Mouse (Mus musculus): ENCODE measurements around the gene Stard7. TPM values are rescaled to one million over a fixed set of nuclear protein-coding genes. Genes with fewer than 3 reads are reported as not detected.

The Stard7 gene
- polyA plus RNA-seq, 1 experiment from 2014 or later = 94.5 TPM

GRCm38 (mm10) chr2:127310246-127310645 is 40.2 kb downstream of the Stard7 start:
- H3K4me3 ChIP-seq (ENCODE audit: low read depth, low read length) = no peak overlapping the region
- WGBS = 52% methylated on average over 2 of the region's 2 CpGs

GRCm38 (mm10) chr2:127310685-127311084 is 40.7 kb downstream of the Stard7 start:
- H3K9me3 ChIP-seq (ENCODE audit: control insufficient read depth, low read length) = no peaks in the 10 kb centered on the region
- H3K27ac ChIP-seq (ENCODE audit: low read depth) = no peak overlapping the region
- WGBS = 87% methylated on average over 7 of the region's 7 CpGs
- ATAC-seq (replicated peaks; ENCODE audit: low FRiP score, low TSS enrichment, low read depth) (no peak), DNase-seq (ENCODE audit: low spot score) (no peak)
- H3K4me1 ChIP-seq (replicated peaks; ENCODE audit: control insufficient read depth, insufficient read depth, low read length) = no peaks in the 10 kb centered on the region
- H3K9ac ChIP-seq (ENCODE audit: low read length) = no peak overlapping the region
- H3K4me2 ChIP-seq (ENCODE audit: low read length) = no peak overlapping the region
- no peak overlapping the region for H3K4me3 ChIP-seq (ENCODE audit: low read depth, low read length)
- H3K36me3 ChIP-seq (ENCODE audit: control insufficient read depth, insufficient read depth, low read length) = no peaks in the 10 kb centered on the region
- H3K27me3 ChIP-seq (replicated peaks; ENCODE audit: control insufficient read depth, insufficient read depth, low read length) = no peaks in the 10 kb centered on the region

More at GRCm38 (mm10) chr2:127310246-127310645, 40.2 kb downstream of the Stard7 start:
- no peaks in the 10 kb centered on the region for H3K9me3 ChIP-seq (ENCODE audit: control insufficient read depth, low read length)
- H3K9ac ChIP-seq (ENCODE audit: low read length) = no peak overlapping the region
- no peaks in the 10 kb centered on the region for H3K27me3 ChIP-seq (replicated peaks; ENCODE audit: control insufficient read depth, insufficient read depth, low read length)
- no peak overlapping the region for H3K27ac ChIP-seq (ENCODE audit: low read depth)
- ATAC-seq (replicated peaks; ENCODE audit: low FRiP score, low TSS enrichment, low read depth) = no peak
- DNase-seq (ENCODE audit: low spot score) = no peak
- no peak overlapping the region for H3K4me2 ChIP-seq (ENCODE audit: low read length)
- no peaks in the 10 kb centered on the region for H3K36me3 ChIP-seq (ENCODE audit: control insufficient read depth, insufficient read depth, low read length)
- no peaks in the 10 kb centered on the region for H3K4me1 ChIP-seq (replicated peaks; ENCODE audit: control insufficient read depth, insufficient read depth, low read length)

GRCm38 (mm10) chr2:127311193-127311592 is 41.2 kb downstream of the Stard7 start:
- Histone ChIP-seq H3K9ac (ENCODE audit: low read length) (no peak overlapping the region), H3K27me3 (replicated peaks; ENCODE audit: control insufficient read depth, insufficient read depth, low read length) (no peaks in the 10 kb centered on the region), H3K27ac (ENCODE audit: low read depth) (no peak overlapping the region), H3K4me1 (replicated peaks; ENCODE audit: control insufficient read depth, insufficient read depth, low read length) (no peaks in the 10 kb centered on the region), H3K4me3 (ENCODE audit: low read depth, low read length) (no peak overlapping the region), H3K9me3 (ENCODE audit: control insufficient read depth, low read length) (no peaks in the 10 kb centered on the region), H3K36me3 (ENCODE audit: control insufficient read depth, insufficient read depth, low read length) (no peaks in the 10 kb centered on the region), H3K4me2 (ENCODE audit: low read length) (no peak overlapping the region)
- ATAC-seq (replicated peaks; ENCODE audit: low FRiP score, low TSS enrichment, low read depth) (no peak), DNase-seq (ENCODE audit: low spot score) (no peak)
- WGBS = 89% methylated on average over 1 of the region's 1 CpGs

GRCm38 (mm10) chr2:127312801-127313200 is 42.8 kb downstream of the Stard7 start:
- H3K9me3 ChIP-seq (ENCODE audit: control insufficient read depth, low read length) = no peaks in the 10 kb centered on the region
- no peak overlapping the region for H3K9ac ChIP-seq (ENCODE audit: low read length)
- H3K4me3 ChIP-seq (ENCODE audit: low read depth, low read length) = no peak overlapping the region
- no peak for DNase-seq (ENCODE audit: low spot score)
- no peak overlapping the region for H3K4me2 ChIP-seq (ENCODE audit: low read length)
- no peaks in the 10 kb centered on the region for H3K4me1 ChIP-seq (replicated peaks; ENCODE audit: control insufficient read depth, insufficient read depth, low read length)
- no peak overlapping the region for H3K27ac ChIP-seq (ENCODE audit: low read depth)
- ATAC-seq (replicated peaks; ENCODE audit: low FRiP score, low TSS enrichment, low read depth) = no peak
- H3K36me3 ChIP-seq (ENCODE audit: control insufficient read depth, insufficient read depth, low read length) = no peaks in the 10 kb centered on the region
- 94% methylated on average over 4 of the region's 4 CpGs for WGBS
- H3K27me3 ChIP-seq (replicated peaks; ENCODE audit: control insufficient read depth, insufficient read depth, low read length) = no peaks in the 10 kb centered on the region

DNA sequence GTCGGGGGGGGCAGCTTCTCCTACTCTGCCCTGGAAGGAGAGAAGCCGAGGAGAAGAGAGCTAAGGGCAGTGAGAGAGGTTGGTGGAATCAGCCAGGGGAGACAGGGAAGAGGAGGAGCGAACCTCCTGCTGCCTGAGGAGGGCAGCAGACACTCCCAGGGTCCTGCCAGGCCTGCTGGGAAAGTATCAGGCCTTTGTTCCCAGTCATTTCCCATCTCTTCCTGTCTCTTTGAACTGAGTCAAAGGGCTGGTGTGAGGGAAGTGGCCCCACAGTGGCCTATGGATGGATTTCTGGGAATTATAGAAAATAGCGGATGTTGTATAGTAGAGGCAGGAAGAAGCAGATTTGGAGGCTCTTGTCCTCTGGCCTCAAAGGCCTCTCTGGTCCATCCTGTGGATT is 43.9 kb downstream of the Stard7 start:
- DNase-seq (ENCODE audit: low spot score) = no peak
- 58% methylated on average over 4 of the region's 4 CpGs for WGBS
- H3K27me3 ChIP-seq (replicated peaks; ENCODE audit: control insufficient read depth, insufficient read depth, low read length) = no peaks in the 10 kb centered on the region
- H3K27ac ChIP-seq (ENCODE audit: low read depth) = no peak overlapping the region; the same call in 1 of the 2 replicates
- no peak overlapping the region for H3K9ac ChIP-seq (ENCODE audit: low read length)
- no peaks in the 10 kb centered on the region for H3K36me3 ChIP-seq (ENCODE audit: control insufficient read depth, insufficient read depth, low read length)
- no peaks in the 10 kb centered on the region for H3K4me1 ChIP-seq (replicated peaks; ENCODE audit: control insufficient read depth, insufficient read depth, low read length)
- no peaks in the 10 kb centered on the region for H3K9me3 ChIP-seq (ENCODE audit: control insufficient read depth, low read length)
- ATAC-seq (replicated peaks; ENCODE audit: low FRiP score, low TSS enrichment, low read depth) = no peak
- H3K4me3 ChIP-seq (ENCODE audit: low read depth, low read length) = no peak overlapping the region
- no peak overlapping the region for H3K4me2 ChIP-seq (ENCODE audit: low read length)

DNA sequence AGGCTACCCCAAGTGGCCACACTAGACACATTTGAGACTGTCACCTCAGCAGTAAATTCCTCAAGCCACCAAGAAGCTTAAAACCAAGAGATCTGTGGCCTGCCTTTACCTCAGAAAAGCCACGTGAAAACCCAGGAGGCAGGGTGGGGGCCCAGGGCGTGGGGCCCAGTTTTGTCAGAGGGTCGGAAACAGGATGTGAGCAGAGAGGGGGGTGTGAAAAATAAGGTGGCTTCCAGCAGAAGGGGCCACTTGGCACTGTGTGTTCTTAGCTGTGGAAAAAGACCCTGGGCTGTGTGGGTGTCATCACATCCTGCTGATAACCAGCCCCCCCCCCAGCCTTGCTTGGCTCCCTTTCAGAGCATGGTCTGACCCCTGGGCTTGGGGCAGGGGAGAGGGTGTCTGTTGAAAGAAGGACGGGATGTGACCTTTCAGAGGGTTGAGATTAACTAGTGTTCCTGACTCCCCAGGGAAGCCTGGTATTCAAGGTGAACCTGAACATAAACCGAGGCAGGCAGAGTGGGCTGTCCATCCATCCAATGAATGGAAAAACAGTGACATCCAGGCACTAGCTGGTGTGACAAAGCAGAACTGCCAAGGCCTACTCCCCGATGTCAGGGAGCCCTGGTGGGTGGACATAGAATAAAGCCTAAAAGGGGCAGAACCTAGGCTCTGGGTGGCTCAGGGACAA is 44.6 kb downstream of the Stard7 start:
- Histone ChIP-seq H3K27me3 (replicated peaks; ENCODE audit: control insufficient read depth, insufficient read depth, low read length) (no peaks in the 10 kb centered on the region), H3K9ac (ENCODE audit: low read length) (no peak overlapping the region), H3K27ac (ENCODE audit: low read depth) (no peak overlapping the region; the same call in 1 of the 2 replicates), H3K36me3 (ENCODE audit: control insufficient read depth, insufficient read depth, low read length) (no peaks in the 10 kb centered on the region), H3K9me3 (ENCODE audit: control insufficient read depth, low read length) (no peaks in the 10 kb centered on the region), H3K4me3 (ENCODE audit: low read depth, low read length) (no peak overlapping the region), H3K4me1 (replicated peaks; ENCODE audit: control insufficient read depth, insufficient read depth, low read length) (no peaks in the 10 kb centered on the region), H3K4me2 (ENCODE audit: low read length) (no peak overlapping the region)
- DNase-seq (ENCODE audit: low spot score) (no peak), ATAC-seq (replicated peaks; ENCODE audit: low FRiP score, low TSS enrichment, low read depth) (no peak)
- WGBS = 70% methylated on average over 6 of the region's 6 CpGs

GRCm38 (mm10) chr2:127315155-127315470 is 45.1 kb downstream of the Stard7 start:
- no peak overlapping the region for H3K4me3 ChIP-seq (ENCODE audit: low read depth, low read length)
- H3K27ac ChIP-seq (ENCODE audit: low read depth) = no peak overlapping the region
- no peaks in the 10 kb centered on the region for H3K9me3 ChIP-seq (ENCODE audit: control insufficient read depth, low read length)
- no peaks in the 10 kb centered on the region for H3K27me3 ChIP-seq (replicated peaks; ENCODE audit: control insufficient read depth, insufficient read depth, low read length)
- 100% methylated on average over 1 of the region's 1 CpGs for WGBS
- no peaks in the 10 kb centered on the region for H3K4me1 ChIP-seq (replicated peaks; ENCODE audit: control insufficient read depth, insufficient read depth, low read length)
- ATAC-seq (replicated peaks; ENCODE audit: low FRiP score, low TSS enrichment, low read depth) (no peak), DNase-seq (ENCODE audit: low spot score) (no peak)
- H3K36me3 ChIP-seq (ENCODE audit: control insufficient read depth, insufficient read depth, low read length) = no peaks in the 10 kb centered on the region
- no peak overlapping the region for H3K9ac ChIP-seq (ENCODE audit: low read length)
- H3K4me2 ChIP-seq (ENCODE audit: low read length) = no peak overlapping the region

DNA sequence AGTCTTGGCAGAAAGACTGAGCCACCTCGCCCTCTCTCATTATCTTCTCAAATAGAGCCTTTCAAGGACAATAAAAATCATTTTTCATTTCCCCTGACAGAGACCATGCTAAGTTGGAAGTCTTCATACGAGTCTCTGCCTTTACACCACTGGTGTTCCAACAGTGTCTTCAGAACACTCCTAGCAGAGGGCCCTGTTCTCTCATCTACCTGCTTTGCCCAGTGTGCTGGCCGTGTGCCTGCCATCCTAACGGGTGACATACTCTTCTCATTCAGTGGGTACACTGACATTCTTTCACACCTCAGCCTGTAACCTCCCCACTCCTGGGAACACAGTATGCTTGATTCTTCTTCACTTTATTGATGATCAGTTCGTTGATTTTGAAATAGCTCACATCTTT is 46.4 kb downstream of the Stard7 start:
- Histone ChIP-seq H3K9ac (ENCODE audit: low read length) (no peak overlapping the region), H3K36me3 (ENCODE audit: control insufficient read depth, insufficient read depth, low read length) (no peaks in the 10 kb centered on the region), H3K27me3 (replicated peaks; ENCODE audit: control insufficient read depth, insufficient read depth, low read length) (no peaks in the 10 kb centered on the region), H3K27ac (ENCODE audit: low read depth) (no peak overlapping the region), H3K4me3 (ENCODE audit: low read depth, low read length) (no peak overlapping the region), H3K4me1 (replicated peaks; ENCODE audit: control insufficient read depth, insufficient read depth, low read length) (no peaks in the 10 kb centered on the region), H3K9me3 (ENCODE audit: control insufficient read depth, low read length) (no peaks in the 10 kb centered on the region), H3K4me2 (ENCODE audit: low read length) (no peak overlapping the region)
- ATAC-seq (replicated peaks; ENCODE audit: low FRiP score, low TSS enrichment, low read depth) (no peak), DNase-seq (ENCODE audit: low spot score) (no peak)
- WGBS = 76% methylated on average over 5 of the region's 5 CpGs

- 87% methylated on average over 4 of the region's 4 CpGs for WGBS
- no peaks in the 10 kb centered on the region for H3K9me3 ChIP-seq (ENCODE audit: control insufficient read depth, low read length)
- no peak overlapping the region for H3K4me3 ChIP-seq (ENCODE audit: low read depth, low read length)
- ATAC-seq (replicated peaks; ENCODE audit: low FRiP score, low TSS enrichment, low read depth) = no peak
- H3K27me3 ChIP-seq (replicated peaks; ENCODE audit: control insufficient read depth, insufficient read depth, low read length) = no peaks in the 10 kb centered on the region
- no peak overlapping the region for H3K27ac ChIP-seq (ENCODE audit: low read depth)
- no peaks in the 10 kb centered on the region for H3K36me3 ChIP-seq (ENCODE audit: control insufficient read depth, insufficient read depth, low read length)
- DNase-seq (ENCODE audit: low spot score) = no peak
- no peak overlapping the region for H3K4me2 ChIP-seq (ENCODE audit: low read length)
- no peak overlapping the region for H3K9ac ChIP-seq (ENCODE audit: low read length)
- H3K4me1 ChIP-seq (replicated peaks; ENCODE audit: control insufficient read depth, insufficient read depth, low read length) = no peaks in the 10 kb centered on the region
Measured at GRCm38 (mm10) chr2:127318136-127318535, 48.1 kb downstream of the Stard7 start.
